Mouse (Mus musculus): ENCODE measurements at regions not wholly inside any gene's neighbourhood (a gene's known extent, or its start where the extent isn't known, plus 50 kb on each side); places are given as distances from the start of the nearest gene placed in this dataset.
A peak's percentile ranks its signal among the peaks of the same experiment; 100 is the strongest.

- peak overlapping the region; percentile 10; the same call in 1 of the 2 replicates for H3K4me2 ChIP-seq
- peaks cover 69% of the 10 kb centered on the region for H3K4me1 ChIP-seq
- H3K9ac ChIP-seq, result no peak overlapping the region
- WGBS, result 28% methylated on average over 8 of the region's 8 CpGs
- H3K4me3 ChIP-seq (replicated peaks), result no peak overlapping the region
- peaks cover 16% of the 10 kb centered on the region for H3K27me3 ChIP-seq
- H3K36me3 ChIP-seq, result no peaks in the 10 kb centered on the region
- peak overlapping the region; percentile 23; the same call in 1 of the 2 replicates for H3K27ac ChIP-seq
- no peaks in the 10 kb centered on the region for H3K9me3 ChIP-seq (replicated peaks)
- ATAC-seq (replicated peaks; ENCODE audit: low FRiP score), result no peak
Measured at GRCm38 (mm10) chr8:26852921-26853320, 124.2 kb upstream of the Zfp703 start.

DNA sequence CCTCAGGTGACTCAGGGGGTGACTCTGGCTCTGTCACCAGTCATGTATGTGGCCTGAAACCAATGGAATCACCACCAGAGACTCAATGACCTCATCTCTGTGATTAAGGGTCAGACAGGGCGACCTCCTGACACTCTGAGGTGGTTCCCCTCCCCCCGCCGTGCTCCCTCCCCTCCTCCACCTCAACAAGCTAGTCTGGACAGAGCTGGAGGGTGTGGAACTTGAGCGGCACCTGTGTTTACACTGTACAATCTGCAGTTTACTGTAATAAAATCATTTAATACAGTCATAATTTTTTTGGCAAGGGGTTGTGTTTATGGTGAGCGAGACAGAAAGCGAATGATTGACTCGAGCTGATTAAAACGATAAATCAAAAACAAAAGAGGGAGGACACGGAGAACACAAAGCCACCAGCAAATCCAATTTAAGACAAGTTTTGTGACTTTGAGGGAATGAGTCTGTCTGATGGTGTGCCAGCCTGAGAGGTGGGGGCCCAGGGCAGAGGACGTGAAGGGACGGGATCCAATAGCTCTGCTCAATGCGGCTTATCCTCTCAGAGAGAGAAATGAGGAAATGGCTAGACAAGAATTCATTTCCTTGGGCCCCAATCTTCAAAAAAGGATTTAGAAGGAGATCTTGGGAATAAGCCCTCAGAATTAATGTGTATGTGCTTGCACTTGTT lies 122.4 kb upstream of the Zfp703 start:
- H3K36me3 ChIP-seq, result no peaks in the 10 kb centered on the region
- no peak overlapping the region for H3K4me2 ChIP-seq
- peaks cover 15% of the 10 kb centered on the region for H3K27me3 ChIP-seq
- no peak overlapping the region for H3K4me3 ChIP-seq (replicated peaks)
- no peaks in the 10 kb centered on the region for H3K9me3 ChIP-seq (replicated peaks)
- H3K4me1 ChIP-seq, result peaks cover 51% of the 10 kb centered on the region
- ATAC-seq (replicated peaks; ENCODE audit: low FRiP score), result no peak
- WGBS, result 63% methylated on average over 12 of the region's 12 CpGs
- no peak overlapping the region for H3K9ac ChIP-seq
- no peak overlapping the region for H3K27ac ChIP-seq

- WGBS, result 66% methylated on average over 6 of the region's 6 CpGs
- ATAC-seq (replicated peaks; ENCODE audit: low FRiP score), result no peak
Measured at GRCm38 (mm10) chr8:26855256-26855655, 121.9 kb upstream of the Zfp703 start.

DNA sequence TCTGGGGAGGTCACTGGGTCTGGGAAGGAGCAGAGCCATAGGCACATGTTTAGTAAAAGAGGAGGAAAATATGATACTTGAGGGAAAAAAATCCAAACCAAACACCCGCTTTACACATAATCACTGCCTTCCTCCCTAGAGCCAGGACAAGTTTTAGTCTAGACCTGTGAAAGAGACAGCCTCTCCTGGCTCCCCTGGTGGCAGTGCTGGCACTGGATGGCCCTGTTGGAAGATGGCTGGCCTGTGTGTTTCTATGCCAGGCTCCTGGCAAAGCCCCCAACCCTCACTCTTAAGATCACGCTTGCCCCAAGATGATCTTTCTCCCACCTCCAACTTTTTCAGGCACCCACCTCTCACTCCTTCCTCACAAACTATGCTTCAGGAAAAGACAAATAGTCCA lies 112.6 kb upstream of the Zfp703 start:
- Histone ChIP-seq H3K4me3 (replicated peaks) (no peak overlapping the region), H3K4me2 (no peak overlapping the region), H3K4me1 (0 out of 2 replicates have a peak, but pooled peaks cover 6% of the 10 kb centered on the region), H3K27ac (no peak overlapping the region), H3K36me3 (no peaks in the 10 kb centered on the region), H3K27me3 (no peaks in the 10 kb centered on the region), H3K9me3 (replicated peaks) (no peaks in the 10 kb centered on the region), H3K9ac (no peak overlapping the region)
- no peak for ATAC-seq (replicated peaks; ENCODE audit: low FRiP score)
- 81% methylated on average over 2 of the region's 2 CpGs for WGBS

More at GRCm38 (mm10) chr8:26855256-26855655, 121.9 kb upstream of the Zfp703 start:
- Histone ChIP-seq H3K36me3 (no peaks in the 10 kb centered on the region), H3K9me3 (replicated peaks) (no peaks in the 10 kb centered on the region), H3K4me3 (replicated peaks) (no peak overlapping the region), H3K4me2 (no peak overlapping the region), H3K27me3 (peaks cover 10% of the 10 kb centered on the region), H3K9ac (no peak overlapping the region), H3K27ac (no peak overlapping the region), H3K4me1 (peaks cover 47% of the 10 kb centered on the region)

- Histone ChIP-seq H3K9me3 (replicated peaks) (peaks cover under 1% of the 10 kb centered on the region; the same call in 1 of the 2 replicates), H3K9ac (no peak overlapping the region)
- WGBS, result 48% methylated on average over 10 of the region's 10 CpGs
Measured at GRCm38 (mm10) chr8:26864971-26865370, 112.2 kb upstream of the Zfp703 start.

GRCm38 (mm10) chr8:26868101-26868848 lies 108.8 kb upstream of the Zfp703 start:
- no peak for ATAC-seq (replicated peaks; ENCODE audit: low FRiP score)
- Histone ChIP-seq H3K4me2 (no peak overlapping the region), H3K9me3 (replicated peaks) (peaks cover 15% of the 10 kb centered on the region), H3K4me3 (replicated peaks) (no peak overlapping the region), H3K27ac (no peak overlapping the region), H3K9ac (no peak overlapping the region), H3K27me3 (no peaks in the 10 kb centered on the region), H3K36me3 (0 out of 2 replicates have a peak, but pooled peaks cover 2% of the 10 kb centered on the region), H3K4me1 (0 out of 2 replicates have a peak, but pooled peaks cover 6% of the 10 kb centered on the region)
- 55% methylated on average over 6 of the region's 6 CpGs for WGBS

More at GRCm38 (mm10) chr8:26864971-26865370, 112.2 kb upstream of the Zfp703 start:
- H3K4me2 ChIP-seq, result no peak overlapping the region
- ATAC-seq (replicated peaks; ENCODE audit: low FRiP score), result no peak
- no peaks in the 10 kb centered on the region for H3K36me3 ChIP-seq
- 0 out of 2 replicates have a peak, but pooled peaks cover 6% of the 10 kb centered on the region for H3K4me1 ChIP-seq
- H3K27me3 ChIP-seq, result no peaks in the 10 kb centered on the region
- H3K4me3 ChIP-seq (replicated peaks), result no peak overlapping the region
- no peak overlapping the region for H3K27ac ChIP-seq

- Histone ChIP-seq H3K4me1 (0 out of 2 replicates have a peak, but pooled peaks cover 6% of the 10 kb centered on the region), H3K4me2 (no peak overlapping the region), H3K36me3 (0 out of 2 replicates have a peak, but pooled peaks cover 2% of the 10 kb centered on the region), H3K9me3 (replicated peaks) (peaks cover 15% of the 10 kb centered on the region), H3K4me3 (replicated peaks) (no peak overlapping the region), H3K9ac (no peak overlapping the region), H3K27me3 (no peaks in the 10 kb centered on the region), H3K27ac (no peak overlapping the region)
- ATAC-seq (replicated peaks; ENCODE audit: low FRiP score), result no peak
- WGBS, result 68% methylated on average over 2 of the region's 2 CpGs
Measured at GRCm38 (mm10) chr8:26868849-26869110, 108.3 kb upstream of the Zfp703 start.

- Histone ChIP-seq H3K36me3 (0 out of 2 replicates have a peak, but pooled peaks cover 2% of the 10 kb centered on the region), H3K27me3 (no peaks in the 10 kb centered on the region), H3K9me3 (replicated peaks) (peaks cover 15% of the 10 kb centered on the region), H3K4me2 (no peak overlapping the region), H3K4me3 (replicated peaks) (no peak overlapping the region), H3K4me1 (no peaks in the 10 kb centered on the region), H3K27ac (no peak overlapping the region), H3K9ac (no peak overlapping the region)
- 67% methylated on average over 7 of the region's 7 CpGs for WGBS
- ATAC-seq (replicated peaks; ENCODE audit: low FRiP score), result no peak
Measured at GRCm38 (mm10) chr8:26871838-26872237, 105.3 kb upstream of the Zfp703 start.

DNA sequence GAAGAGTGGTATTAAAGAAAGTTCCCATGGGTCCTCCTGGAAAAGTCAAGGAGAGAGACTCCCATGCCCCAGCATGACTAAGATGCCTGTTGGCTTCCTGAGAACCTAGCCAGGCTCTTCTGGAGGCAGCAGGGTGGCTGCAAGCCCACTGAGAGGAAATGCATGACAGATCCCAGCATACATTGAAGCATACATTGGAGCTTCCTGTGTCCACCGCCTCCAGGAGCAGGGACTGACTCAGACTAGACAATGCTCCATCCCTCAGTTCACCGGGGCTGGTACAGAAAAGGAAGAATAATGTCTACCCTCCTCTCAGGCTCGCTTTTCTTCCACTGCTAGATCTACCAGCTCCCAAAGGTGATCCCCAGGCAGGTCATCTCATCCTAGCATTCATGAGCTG lies 104.7 kb upstream of the Zfp703 start:
- no peak for ATAC-seq (replicated peaks; ENCODE audit: low FRiP score)
- Histone ChIP-seq H3K9me3 (replicated peaks) (peaks cover 15% of the 10 kb centered on the region), H3K36me3 (0 out of 2 replicates have a peak, but pooled peaks cover 2% of the 10 kb centered on the region), H3K27ac (no peak overlapping the region), H3K9ac (no peak overlapping the region), H3K4me3 (replicated peaks) (no peak overlapping the region), H3K27me3 (peaks cover 2% of the 10 kb centered on the region; the same call in 1 of the 2 replicates), H3K4me2 (no peak overlapping the region), H3K4me1 (no peaks in the 10 kb centered on the region)
- WGBS, result 76% methylated on average over 3 of the region's 3 CpGs

- Histone ChIP-seq H3K27ac (no peak overlapping the region), H3K36me3 (0 out of 2 replicates have a peak, but pooled peaks cover 2% of the 10 kb centered on the region), H3K9ac (no peak overlapping the region), H3K4me1 (no peaks in the 10 kb centered on the region), H3K4me3 (replicated peaks) (no peak overlapping the region), H3K9me3 (replicated peaks) (peaks cover 15% of the 10 kb centered on the region), H3K4me2 (no peak overlapping the region), H3K27me3 (peaks cover 3% of the 10 kb centered on the region; the same call in 1 of the 2 replicates)
- WGBS, result 45% methylated on average over 8 of the region's 8 CpGs
- ATAC-seq (replicated peaks; ENCODE audit: low FRiP score), result no peak
Measured at GRCm38 (mm10) chr8:26872815-26873214, 104.3 kb upstream of the Zfp703 start.

GRCm38 (mm10) chr8:26880177-26880576 lies 96.9 kb upstream of the Zfp703 start:
- no peak for ATAC-seq (replicated peaks; ENCODE audit: low FRiP score)
- Histone ChIP-seq H3K4me3 (replicated peaks) (no peak overlapping the region), H3K9ac (no peak overlapping the region), H3K36me3 (no peaks in the 10 kb centered on the region), H3K27me3 (peaks cover 3% of the 10 kb centered on the region; the same call in 1 of the 2 replicates), H3K4me1 (peaks cover 7% of the 10 kb centered on the region; the same call in 1 of the 2 replicates), H3K9me3 (replicated peaks) (no peaks in the 10 kb centered on the region), H3K4me2 (no peak overlapping the region), H3K27ac (no peak overlapping the region)
- 71% methylated on average over 7 of the region's 7 CpGs for WGBS

Measured in kidney, embryonic 15.5 days (tissue).